8 mouse cellular contexts compared by ENCODE assay signal in genomic region chr8:102784835-102785455, GRCm38 (mm10). TPM values are rescaled to one million over a fixed set of nuclear protein-coding genes. Genes with fewer than 3 reads are reported as not detected.
A peak's percentile ranks its signal among the peaks of the same experiment; 100 is the strongest.
DNase-seq lines count a peak whose midpoint lies in the region; ATAC-seq and TF ChIP-seq lines count a peak whose summit lies in the region.

No protein-coding gene starts in this region.

- peak overlapping the region; percentile 85 for H3K4me2 ChIP-seq in hindbrain, embryonic 14.5 days (replicated peaks)

- H3K4me1 ChIP-seq in bone marrow, adult 2 months (ENCODE audit: control insufficient read depth, insufficient read depth, low read length): no peaks in the 10 kb centered on the region
- H3K4me1 ChIP-seq in hindbrain, embryonic 14.5 days (replicated peaks; ENCODE audit: control insufficient read depth, insufficient read depth, low read length): peaks cover 11% of the 10 kb centered on the region

- H3K36me3 ChIP-seq in hindbrain, embryonic 14.5 days (replicated peaks; ENCODE audit: control insufficient read depth, insufficient read depth): no peaks in the 10 kb centered on the region

- no peak for TF ChIP-seq CTCF in bone marrow, adult 2 months (IDR thresholded peaks at IDR 0.05; ENCODE audit: control insufficient read depth, insufficient read depth, low read length)

- peak overlapping the region; percentile 92 for H3K9ac ChIP-seq in hindbrain, embryonic 14.5 days

- WGBS in bone marrow, adult 2 months: 3% methylated on average over 53 of the region's 55 CpGs
- under 1% methylated on average over 51 of the region's 55 CpGs for WGBS in hindbrain, embryonic 14.5 days

- H3K27ac ChIP-seq in bone marrow, adult 2 months (ENCODE audit: control insufficient read depth, insufficient read depth, low read depth, low read length, poor library complexity): peak overlapping the region; percentile 24; the same call in 1 of the 2 replicates
- H3K27ac ChIP-seq in hindbrain, embryonic 14.5 days: peak overlapping the region; percentile 93

- H3K4me3 ChIP-seq in bone marrow, adult 2 months (replicated peaks; ENCODE audit: control insufficient read depth, low read depth, low read length): no peak overlapping the region
- H3K4me3 ChIP-seq in hindbrain, embryonic 14.5 days (replicated peaks; ENCODE audit: low read length): peak overlapping the region; percentile 82

- no peak for TF ChIP-seq POLR2A in bone marrow, adult 2 months (IDR thresholded peaks at IDR 0.05; ENCODE audit: borderline replicate concordance, control insufficient read depth, low read depth, low read length)

- H3K27me3 ChIP-seq in hindbrain, embryonic 14.5 days (ENCODE audit: control insufficient read depth, insufficient read depth, low read length): peaks cover 7% of the 10 kb centered on the region; the same call in 1 of the 2 replicates

- peak; percentile 82 for ATAC-seq in hindbrain, embryonic 14.5 days (ENCODE audit: low FRiP score)
- no peak for ATAC-seq in activated CD4-positive, CD25-positive, alpha-beta regulatory T cell, adult 4 months

- no peaks in the 10 kb centered on the region for H3K9me3 ChIP-seq in hindbrain, embryonic 14.5 days (ENCODE audit: control insufficient read depth, low read length)

- DNase-seq in 3T3-L1 (ENCODE audit: low read depth, low spot score): peak; percentile 86
- DNase-seq in frontal cortex, adult 2 months (ENCODE audit: extremely low spot score in 1 of 2, low spot score in 1 of 2): peak; percentile 34 to 75
- DNase-seq in hindbrain, embryonic 14.5 days (ENCODE audit: low spot score): peak; percentile 72
- DNase-seq in left cerebral cortex, adult 11 months (ENCODE audit: low spot score): peak; percentile 40
- DNase-seq in lung, postnatal 14 days: peak; percentile 62
- DNase-seq in right cerebral cortex, postnatal 14 days: peak; percentile 71

RNA-seq across cellular contexts. Expression of gene Cdh11, which starts 0.5 kb away (rescaled TPM):
- polyA plus RNA-seq in bone marrow, adult 2 months (2011; ENCODE audit: insufficient read depth, insufficient read length, low replicate concordance, missing spikeins): 2.7 and 6.5 TPM in 2 replicates
- 22.6 and 29.6 TPM in 2 replicates for polyA plus RNA-seq in frontal cortex, adult 2 months (2012; rRNA removed)
- 50.4 and 61.1 TPM in 2 replicates for polyA plus RNA-seq in hindbrain, embryonic 14.5 days (2014; fragmentation: Nextera tagmentation; extraction: Ambion mirVana)
- polyA plus RNA-seq in activated CD4-positive, CD25-positive, alpha-beta regulatory T cell, adult 4 months (2017; shearing (Covaris generic)): under 1 TPM; 0.11 to 0.24 TPM
